Mouse (Mus musculus) CH12.LX (cell line): Measurements from ENCODE around the gene Lrig1. TPM values are rescaled to one million over a fixed set of nuclear protein-coding genes. Genes with fewer than 3 reads are reported as not detected.

Experiments
- DNase-seq: peaks from one replicate; pipeline ENCODE4 v3.0.0-alpha.2; 2013; ENCODE audit errors: extremely low read depth
- H3K27ac ChIP-seq: 2 replicates; pipeline ENCODE4 v1.5.1; 2012; ENCODE audit warnings: low read depth, mild to moderate bottlenecking, control low read depth, moderate library complexity; ENCODE audit not compliant: insufficient read depth
- H3K27me3 ChIP-seq: replicated peaks from 2 replicates; pipeline ENCODE3; 2012; ENCODE audit warnings: inconsistent platforms
- H3K36me3 ChIP-seq, 2 experiments: replicated peaks in 1 of 2; 2 replicates each; pipeline versions ENCODE3 to v1.6.1; 2012; ENCODE audit warnings: inconsistent platforms in 1 of 2, low read length in 1 of 2, mild to moderate bottlenecking in 1 of 2, mixed read lengths in 1 of 2, moderate library complexity in 1 of 2; ENCODE audit not compliant: control insufficient read depth in 1 of 2, insufficient read depth in 1 of 2
- H3K4me1 ChIP-seq, 2 experiments: 2 replicates each; pipeline ENCODE4 v1.6.1; 2012; ENCODE audit warnings: inconsistent platforms in 1 of 2, moderate library complexity in 1 of 2; ENCODE audit not compliant: insufficient read depth in 2 of 2, control insufficient read depth in 1 of 2
- H3K4me2 ChIP-seq: 2 replicates; pipeline ENCODE4 v1.6.1; 2012; ENCODE audit warnings: low read depth, mild to moderate bottlenecking, control low read depth; ENCODE audit not compliant: poor library complexity, insufficient read depth, severe bottlenecking
- H3K4me3 ChIP-seq, 3 experiments: fragments of 150-350 bp in 1 of 3; sonication (generic) in 1 of 3; replicated peaks in 1 of 3; 2 replicates each; pipeline versions ENCODE3 to v1.5.1; 2011 to 2012; ENCODE audit warnings: low read depth in 2 of 3, low read length in 2 of 3, mild to moderate bottlenecking in 2 of 3, moderate library complexity in 2 of 3, control low read depth in 1 of 3, improper control_type of control experiment in 1 of 3, inconsistent platforms in 1 of 3, mixed read lengths in 1 of 3; ENCODE audit not compliant: poor library complexity in 1 of 3
- H3K79me2 ChIP-seq: replicated peaks from 2 replicates; pipeline ENCODE4 v1.6.1; 2012; ENCODE audit warnings: mild to moderate bottlenecking, moderate library complexity; ENCODE audit not compliant: control insufficient read depth, poor library complexity, insufficient read depth, severe bottlenecking; ENCODE audit errors: extremely low read depth
- H3K9ac ChIP-seq: 2 replicates; pipeline ENCODE4 v1.6.1; 2012; ENCODE audit warnings: low read depth, mild to moderate bottlenecking, control low read depth, moderate library complexity; ENCODE audit not compliant: insufficient read depth
- H3K9me3 ChIP-seq: replicated peaks from 2 replicates; pipeline ENCODE3; 2012; ENCODE audit warnings: low read length, inconsistent platforms, mixed read lengths
- CHD1 ChIP-seq: IDR thresholded peaks from 2 replicates; pipeline ENCODE4 v1.6.1; 2012; ENCODE audit warnings: low read depth, low read length, improper control_type of control experiment, inconsistent platforms
- CHD2 ChIP-seq: IDR thresholded peaks from 2 replicates; pipeline ENCODE4 v1.6.1; 2011; ENCODE audit warnings: low read length, improper control_type of control experiment
- E2F4 ChIP-seq: IDR thresholded peaks from 2 replicates; pipeline ENCODE4 v1.6.1; 2011; ENCODE audit warnings: low read depth, low read length, improper control_type of control experiment; ENCODE audit not compliant: insufficient replicate concordance
- EP300 ChIP-seq: IDR thresholded peaks from 2 replicates; pipeline ENCODE4 v1.6.1; 2011; ENCODE audit warnings: low read length, improper control_type of control experiment
- ETS1 ChIP-seq: conservative IDR thresholded peaks from 2 replicates; pipeline ENCODE4 v1.6.1; 2012; ENCODE audit warnings: low read depth, mild to moderate bottlenecking, inconsistent platforms, low read length, improper control_type of control experiment, moderate library complexity
- GABPA ChIP-seq: IDR thresholded peaks from 2 replicates; pipeline ENCODE4 v1.6.1; 2012; ENCODE audit warnings: low read depth, low read length, improper control_type of control experiment, inconsistent platforms; ENCODE audit not compliant: insufficient replicate concordance
- IRF4 ChIP-seq: IDR thresholded peaks from 2 replicates; pipeline ENCODE4 v1.6.1; 2014; ENCODE audit warnings: low read depth, mild to moderate bottlenecking, inconsistent platforms, low read length, improper control_type of control experiment
- JUND ChIP-seq: conservative IDR thresholded peaks from 2 replicates; pipeline ENCODE4 v1.6.1; 2011; ENCODE audit warnings: low read depth, low read length, improper control_type of control experiment
- MAX ChIP-seq: IDR thresholded peaks from 2 replicates; pipeline ENCODE4 v1.6.1; 2011; ENCODE audit warnings: low read length, improper control_type of control experiment
- MAZ ChIP-seq: IDR thresholded peaks from 2 replicates; pipeline ENCODE4 v1.6.1; 2012; ENCODE audit warnings: low read depth, mild to moderate bottlenecking, inconsistent platforms, low read length, improper control_type of control experiment, moderate library complexity
- MXI1 ChIP-seq: IDR thresholded peaks from 2 replicates; pipeline ENCODE4 v1.6.1; 2011; ENCODE audit warnings: mild to moderate bottlenecking, low read depth, low read length, improper control_type of control experiment
- MYC ChIP-seq: IDR thresholded peaks from 2 replicates; pipeline ENCODE4 v1.6.1; 2011; ENCODE audit warnings: low read depth, mild to moderate bottlenecking, improper control_type of control experiment, low read length
- NELFE ChIP-seq: IDR thresholded peaks from 2 replicates; pipeline ENCODE4 v1.6.1; 2011; ENCODE audit warnings: low read depth, low read length, improper control_type of control experiment
- NRF1 ChIP-seq: IDR thresholded peaks from 2 replicates; pipeline ENCODE4 v1.6.1; 2014; ENCODE audit warnings: low read depth, mild to moderate bottlenecking, inconsistent platforms, low read length, improper control_type of control experiment, moderate library complexity
- PAX5 ChIP-seq: IDR thresholded peaks from 2 replicates; pipeline ENCODE4 v1.6.1; 2012; ENCODE audit warnings: low read length, inconsistent platforms, mixed read lengths
- RAD21 ChIP-seq: IDR thresholded peaks from 2 replicates; pipeline ENCODE4 v1.6.1; 2011; ENCODE audit warnings: low read depth, mild to moderate bottlenecking, low read length, improper control_type of control experiment, moderate library complexity
- RCOR1 ChIP-seq: conservative IDR thresholded peaks from 2 replicates; pipeline ENCODE4 v1.6.1; 2012; ENCODE audit warnings: low read depth, mild to moderate bottlenecking, inconsistent platforms, low read length, improper control_type of control experiment
- SMC3 ChIP-seq: IDR thresholded peaks from 2 replicates; pipeline ENCODE4 v1.6.1; 2011; ENCODE audit warnings: low read depth, low read length, improper control_type of control experiment
- TBP ChIP-seq: conservative IDR thresholded peaks from 2 replicates; pipeline ENCODE4 v1.6.1; 2011; ENCODE audit warnings: low read depth, low read length, improper control_type of control experiment
- TCF12 ChIP-seq: IDR thresholded peaks from 2 replicates; pipeline ENCODE4 v1.6.1; 2014; ENCODE audit warnings: low read depth, mild to moderate bottlenecking, inconsistent platforms, low read length, improper control_type of control experiment
- UBTF ChIP-seq: IDR thresholded peaks from 2 replicates; pipeline ENCODE4 v1.6.1; 2012; ENCODE audit warnings: low read depth, mild to moderate bottlenecking, inconsistent platforms, low read length, improper control_type of control experiment, moderate library complexity
- USF2 ChIP-seq: conservative IDR thresholded peaks from 2 replicates; pipeline ENCODE4 v1.6.1; 2011; ENCODE audit warnings: low read depth, low read length, improper control_type of control experiment
- ZKSCAN1 ChIP-seq: IDR thresholded peaks from 2 replicates; pipeline ENCODE4 v1.6.1; 2012; ENCODE audit warnings: low read depth, inconsistent platforms, low read length, improper control_type of control experiment, borderline replicate concordance
- ZMIZ1 ChIP-seq: IDR thresholded peaks from 2 replicates; pipeline ENCODE4 v1.6.1; 2012; ENCODE audit warnings: low read depth, mild to moderate bottlenecking, inconsistent platforms, low read length, improper control_type of control experiment
- ZNF384 ChIP-seq: IDR thresholded peaks from 2 replicates; pipeline ENCODE4 v1.6.1; 2012; ENCODE audit warnings: low read depth, low read length, improper control_type of control experiment, inconsistent platforms
- dilution Hi-C: fragments of 300-500 bp; cut with MboI; formaldehyde crosslinking; loops from 2 replicates; pipeline ENCODE4 v1.14.3; 2020; ENCODE audit warnings: low sequenced_read_pairs; ENCODE audit not compliant: extremely low pct_unique_long_range_greater_than_20kb, extremely low pct_ligation_motif_present
- in situ Hi-C: fragments of 300-500 bp; cut with MboI; formaldehyde crosslinking; loops from 3 replicates; pipeline ENCODE4 v1.14.3; 2019; ENCODE audit warnings: low sequenced_read_pairs, low pct_ligation_motif_present, low pct_unique_long_range_greater_than_20kb, mixed read lengths
- polyA plus RNA-seq: library from polyadenylated mRNA; unstranded; fragments of >175 nt; gene quantifications from 2 replicates; pipeline ENCODE4 v1.2.1, GENCODE M21; 2012; ENCODE audit warnings: low read depth; ENCODE audit not compliant: insufficient read length
- total RNA-seq, 2 experiments: library from RNA; depleted of rRNA; stranded (reverse); fragments of 300-350 nt in 1 of 2; fragments of >200 nt in 1 of 2; gene quantifications; 2 replicates each; pipeline ENCODE4 v1.2.3; 2012 to 2014

Lrig1 gene
- total and polyA plus RNA-seq, 3 experiments, result 0.43 TPM; not detected in 2

DNA sequence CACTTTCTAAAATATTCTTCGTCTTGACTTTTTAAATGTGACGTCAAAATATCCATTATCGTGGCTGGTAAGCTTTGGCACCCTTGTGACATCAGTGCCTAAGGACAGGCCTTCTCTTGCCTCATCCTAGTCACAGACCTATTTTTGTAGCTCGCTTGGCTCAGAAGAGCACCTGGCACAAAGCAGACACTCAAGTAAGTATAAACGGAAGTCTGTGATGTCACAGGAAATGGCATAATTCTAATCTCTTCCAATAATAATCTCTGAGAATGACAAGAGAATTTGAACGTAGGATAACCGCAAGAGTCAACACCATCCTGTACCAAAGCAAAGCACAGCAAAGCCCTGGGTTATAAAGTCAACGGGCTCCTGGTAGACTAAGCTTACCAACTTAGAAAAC is 38.6 kb downstream of the Lrig1 start:
- no peak overlapping the region for H3K9ac ChIP-seq
- in situ Hi-C loops (no loop called here), dilution Hi-C loops (no loop called here)
- no peak overlapping the region for H3K4me3 ChIP-seq
- TF ChIP-seq MAX, result no peak
- TF ChIP-seq NELFE, result no peak
- no peak for TF ChIP-seq ZNF384
- no peak for TF ChIP-seq USF2
- no peak for TF ChIP-seq RAD21
- TF ChIP-seq GABPA, result no peak
- TF ChIP-seq ZMIZ1, result no peak
- no peak for TF ChIP-seq RCOR1
- TF ChIP-seq ZKSCAN1, result no peak
- TF ChIP-seq ETS1, result no peak; the same call in 1 of the 2 replicates
- TF ChIP-seq CHD2, result no peak
- no peak for TF ChIP-seq EP300
- H3K4me1 ChIP-seq, result peaks cover 0 to 7% of the 10 kb centered on the region in 2 experiments; a peak in 2 of 4 replicates
- DNase-seq, result peak; percentile 12
- H3K27ac ChIP-seq, result no peak overlapping the region
- H3K36me3 ChIP-seq, result no peaks in the 10 kb centered on the region
- H3K27me3 ChIP-seq, result no peaks in the 10 kb centered on the region
- H3K9me3 ChIP-seq, result no peaks in the 10 kb centered on the region
- no peaks in the 10 kb centered on the region for H3K79me2 ChIP-seq
- no peak overlapping the region for H3K4me2 ChIP-seq

DNA sequence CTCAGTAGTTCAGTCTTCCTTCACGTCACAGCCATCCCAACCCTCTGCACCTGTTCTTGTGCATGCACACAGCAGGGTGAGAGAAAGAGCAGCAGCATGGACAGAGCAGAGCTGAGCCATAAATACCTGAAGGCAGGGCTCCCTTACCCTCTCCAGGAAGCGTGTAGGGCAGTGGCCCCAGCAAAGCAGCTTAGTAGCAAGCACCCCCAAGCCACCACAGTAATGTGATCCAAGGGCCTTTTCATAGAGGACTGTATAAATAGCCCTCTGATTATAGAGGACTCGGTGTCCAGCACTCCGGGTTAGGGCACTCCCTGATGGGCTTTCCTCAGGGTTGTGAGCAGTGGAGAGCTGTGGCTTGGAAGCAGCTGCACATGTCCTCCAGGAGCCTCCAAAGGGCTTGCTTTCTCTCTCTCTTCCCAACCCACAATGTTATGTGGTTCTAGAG is 40.0 kb downstream of the Lrig1 start:
- Histone ChIP-seq H3K4me1 (peaks cover 0 to 10% of the 10 kb centered on the region in 2 experiments; a peak in 2 of 4 replicates), H3K27ac (no peak overlapping the region), H3K79me2 (no peaks in the 10 kb centered on the region), H3K4me2 (no peak overlapping the region), H3K9me3 (no peaks in the 10 kb centered on the region), H3K9ac (no peak overlapping the region), H3K27me3 (no peaks in the 10 kb centered on the region), H3K36me3 (no peaks in the 10 kb centered on the region), H3K4me3 (no peak overlapping the region)
- dilution Hi-C loops (no loop called here), in situ Hi-C loops (no loop called here)
- DNase-seq, result no peak
- TF ChIP-seq MYC (no peak), USF2 (no peak), IRF4 (no peak), CHD2 (no peak), NRF1 (no peak), CHD1 (no peak), TCF12 (no peak), E2F4 (no peak), MAZ (no peak), ZKSCAN1 (no peak), ZNF384 (no peak), GABPA (no peak), MXI1 (no peak), JUND (no peak), RAD21 (no peak), PAX5 (no peak), SMC3 (no peak), UBTF (no peak), TBP (no peak)
